Mouse (Mus musculus): ENCODE results near the gene Rabgef1. TPM values are rescaled to one million over a fixed set of nuclear protein-coding genes. Genes with fewer than 3 reads are reported as not detected.

Rabgef1 gene
- polyA plus RNA-seq, 1 experiment from 2014 or later: 23.7 TPM

Other genes starting within 250 kb of the Rabgef1 start
- gene Vkorc1l1, start 229.8 kb upstream of the Rabgef1 start, polyA plus RNA-seq (2014; fragmentation: Nextera tagmentation; extraction: Ambion mirVana): 28.9 and 35.1 TPM in 2 replicates
- gene Gusb, start 168.7 kb upstream of the Rabgef1 start, polyA plus RNA-seq (2014; fragmentation: Nextera tagmentation; extraction: Ambion mirVana): 55.9 and 57.4 TPM in 2 replicates
- 25.4 and 29.0 TPM in 2 replicates for gene Asl, start 142.6 kb upstream of the Rabgef1 start, polyA plus RNA-seq (2014; fragmentation: Nextera tagmentation; extraction: Ambion mirVana)
- gene Crcp, start 142.5 kb upstream of the Rabgef1 start, polyA plus RNA-seq (2014; fragmentation: Nextera tagmentation; extraction: Ambion mirVana): 29.6 and 30.2 TPM in 2 replicates
- 73.0 and 76.4 TPM in 2 replicates for gene Tpst1, start 98.5 kb upstream of the Rabgef1 start, polyA plus RNA-seq (2014; fragmentation: Nextera tagmentation; extraction: Ambion mirVana)
- 3.7 and 5.8 TPM in 2 replicates for gene Kctd7, start 26.9 kb upstream of the Rabgef1 start, polyA plus RNA-seq (2014; fragmentation: Nextera tagmentation; extraction: Ambion mirVana)
- 36.0 and 39.2 TPM in 2 replicates for gene Tmem248, start 45.3 kb downstream of the Rabgef1 start, polyA plus RNA-seq (2014; fragmentation: Nextera tagmentation; extraction: Ambion mirVana)
- 61.3 and 63.3 TPM in 2 replicates for gene Sbds, start 83.7 kb downstream of the Rabgef1 start, polyA plus RNA-seq (2014; fragmentation: Nextera tagmentation; extraction: Ambion mirVana)
- gene Tyw1, start 83.8 kb downstream of the Rabgef1 start, polyA plus RNA-seq (2014; fragmentation: Nextera tagmentation; extraction: Ambion mirVana): 30.5 and 32.6 TPM in 2 replicates
- 0.11 and 0.24 TPM in 2 replicates for gene Caln1, start 197.7 kb downstream of the Rabgef1 start, polyA plus RNA-seq (2014; fragmentation: Nextera tagmentation; extraction: Ambion mirVana)
- gene A330070K13Rik, start 212.8 kb downstream of the Rabgef1 start, polyA plus RNA-seq (2014; fragmentation: Nextera tagmentation; extraction: Ambion mirVana): not detected in 2 replicates